Mouse (Mus musculus) hindbrain, embryonic 16.5 days (tissue): Measurements from ENCODE around the gene Gm10642. TPM values are rescaled to one million over a fixed set of nuclear protein-coding genes. Genes with fewer than 3 reads are reported as not detected.

Source experiments
- polyA plus RNA-seq: library from polyadenylated mRNA; unstranded; fragments of >200 nt; fragmentation: Nextera tagmentation; extraction: Ambion mirVana; gene quantifications from 2 replicates; pipeline ENCODE4 v1.2.1, GENCODE M21; 2015

The Gm10642 gene
- polyA plus RNA-seq, 1 experiment from 2014 or later, result 0.21 TPM

Other genes starting within 250 kb of the Gm10642 start
- 28.4 and 29.9 TPM in 2 replicates for gene Ccnb2, start 234.7 kb upstream of the Gm10642 start, polyA plus RNA-seq
- 23.2 and 28.2 TPM in 2 replicates for gene Rnf111, start 152.5 kb upstream of the Gm10642 start, polyA plus RNA-seq
- 49.0 and 55.6 TPM in 2 replicates for gene Sltm, start 113.5 kb upstream of the Gm10642 start, polyA plus RNA-seq
- gene Mindy2, start 923 bp downstream of the Gm10642 start, polyA plus RNA-seq, result 20.1 and 22.2 TPM in 2 replicates
- 46.7 and 53.7 TPM in 2 replicates for gene Adam10, start 22.7 kb downstream of the Gm10642 start, polyA plus RNA-seq